17 mouse cellular contexts compared by ENCODE assay signal in genomic region chr3:116060320-116060719, GRCm38 (mm10). TPM values are rescaled to one million over a fixed set of nuclear protein-coding genes. Genes with fewer than 3 reads are reported as not detected.
A peak's percentile ranks its signal among the peaks of the same experiment; 100 is the strongest.
DNase-seq lines count a peak whose midpoint lies in the region; ATAC-seq and TF ChIP-seq lines count a peak whose summit lies in the region.
"Had no signal": no experiment of that assay in that cellular context is flagged by ENCODE, and none has a peak within 500 bp of the region (broad histone marks: within the 10 kb centered on the region; RNA-seq: fewer than 3 reads in every experiment).

No protein-coding gene starts in this region.

- no peak overlapping the region for H3K4me3 ChIP-seq in forebrain, embryonic 13.5 days
- no peak overlapping the region for H3K4me3 ChIP-seq in forebrain, embryonic 10.5 days
- no peak overlapping the region for H3K4me3 ChIP-seq in hindbrain, embryonic 12.5 days
- H3K4me3 ChIP-seq in hindbrain, postnatal 0 days (ENCODE audit: low read length): no peak overlapping the region
- H3K4me3 ChIP-seq in neural tube, embryonic 13.5 days: no peak overlapping the region
- no peak overlapping the region for H3K4me3 ChIP-seq in neural tube, embryonic 15.5 days (replicated peaks)
- H3K4me3 ChIP-seq in forebrain, embryonic 16.5 days (replicated peaks; ENCODE audit: low read length): no peak overlapping the region

- no peak for TF ChIP-seq CTCF in hindbrain, postnatal 0 days (IDR thresholded peaks at IDR 0.05; ENCODE audit: low read depth)

- no peaks in the 10 kb centered on the region for H3K27me3 ChIP-seq in forebrain, embryonic 13.5 days
- H3K27me3 ChIP-seq in forebrain, embryonic 10.5 days (ENCODE audit: poor library complexity, severe bottlenecking): no peaks in the 10 kb centered on the region
- H3K27me3 ChIP-seq in hindbrain, embryonic 12.5 days: no peaks in the 10 kb centered on the region
- H3K27me3 ChIP-seq in hindbrain, postnatal 0 days (ENCODE audit: insufficient read depth, low read length): no peaks in the 10 kb centered on the region
- no peaks in the 10 kb centered on the region for H3K27me3 ChIP-seq in neural tube, embryonic 13.5 days
- H3K27me3 ChIP-seq in neural tube, embryonic 15.5 days (replicated peaks): no peaks in the 10 kb centered on the region
- H3K27me3 ChIP-seq in forebrain, embryonic 16.5 days (replicated peaks; ENCODE audit: control insufficient read depth, insufficient read depth, low read length): no peaks in the 10 kb centered on the region

- no peaks in the 10 kb centered on the region for H3K36me3 ChIP-seq in forebrain, embryonic 13.5 days (ENCODE audit: poor library complexity, severe bottlenecking)
- no peaks in the 10 kb centered on the region for H3K36me3 ChIP-seq in forebrain, embryonic 10.5 days (replicated peaks)
- H3K36me3 ChIP-seq in hindbrain, embryonic 12.5 days: no peaks in the 10 kb centered on the region
- H3K36me3 ChIP-seq in hindbrain, postnatal 0 days (ENCODE audit: insufficient read depth, low read length): no peaks in the 10 kb centered on the region
- no peaks in the 10 kb centered on the region for H3K36me3 ChIP-seq in neural tube, embryonic 13.5 days
- H3K36me3 ChIP-seq in neural tube, embryonic 15.5 days: no peaks in the 10 kb centered on the region
- H3K36me3 ChIP-seq in forebrain, embryonic 16.5 days (ENCODE audit: control insufficient read depth, insufficient read depth): no peaks in the 10 kb centered on the region

- 40% methylated on average over 5 of the region's 5 CpGs for WGBS in forebrain, embryonic 13.5 days
- 69% methylated on average over 5 of the region's 5 CpGs for WGBS in forebrain, embryonic 10.5 days
- 59% methylated on average over 5 of the region's 5 CpGs for WGBS in hindbrain, embryonic 12.5 days
- WGBS in hindbrain, postnatal 0 days: 35% methylated on average over 5 of the region's 5 CpGs
- WGBS in neural tube, embryonic 13.5 days: 49% methylated on average over 5 of the region's 5 CpGs
- WGBS in neural tube, embryonic 15.5 days: 37% methylated on average over 5 of the region's 5 CpGs
- WGBS in forebrain, embryonic 16.5 days: 17% methylated on average over 5 of the region's 5 CpGs

- 0 out of 2 replicates have a peak, but pooled peaks have one; percentile 50 for ATAC-seq in forebrain, embryonic 13.5 days
- ATAC-seq in hindbrain, embryonic 12.5 days (ENCODE audit: low FRiP score): no peak
- no peak for ATAC-seq in hindbrain, postnatal 0 days
- no peak for ATAC-seq in neural tube, embryonic 13.5 days (ENCODE audit: low read depth)
- ATAC-seq in neural tube, embryonic 15.5 days (ENCODE audit: low FRiP score): no peak
- ATAC-seq in forebrain, embryonic 16.5 days: peak; percentile 81
- ATAC-seq in granulocyte monocyte progenitor cell, adult 5-6 weeks (replicated peaks; ENCODE audit: poor library complexity, severe bottlenecking): no peak
- ATAC-seq: intestine, postnatal 0 days had no signal

- no peaks in the 10 kb centered on the region for H3K4me1 ChIP-seq in forebrain, embryonic 13.5 days
- 0 out of 2 replicates have a peak, but pooled peaks cover 6% of the 10 kb centered on the region for H3K4me1 ChIP-seq in forebrain, embryonic 10.5 days
- no peaks in the 10 kb centered on the region for H3K4me1 ChIP-seq in hindbrain, embryonic 12.5 days
- no peaks in the 10 kb centered on the region for H3K4me1 ChIP-seq in hindbrain, postnatal 0 days (ENCODE audit: insufficient read depth, low read length)
- H3K4me1 ChIP-seq in neural tube, embryonic 13.5 days (replicated peaks): no peaks in the 10 kb centered on the region
- no peaks in the 10 kb centered on the region for H3K4me1 ChIP-seq in neural tube, embryonic 15.5 days
- peaks cover 2% of the 10 kb centered on the region; the same call in 1 of the 2 replicates for H3K4me1 ChIP-seq in forebrain, embryonic 16.5 days (replicated peaks; ENCODE audit: control insufficient read depth, insufficient read depth, low read length)

- H3K9ac ChIP-seq in forebrain, embryonic 13.5 days: no peak overlapping the region
- no peak overlapping the region for H3K9ac ChIP-seq in hindbrain, embryonic 12.5 days
- no peak overlapping the region for H3K9ac ChIP-seq in hindbrain, postnatal 0 days (replicated peaks; ENCODE audit: low read length)
- H3K9ac ChIP-seq in neural tube, embryonic 13.5 days: no peak overlapping the region
- no peak overlapping the region for H3K9ac ChIP-seq in neural tube, embryonic 15.5 days (replicated peaks)
- no peak overlapping the region for H3K9ac ChIP-seq in forebrain, embryonic 16.5 days (replicated peaks; ENCODE audit: low read depth, low read length)

- no peak overlapping the region for H3K4me2 ChIP-seq in forebrain, embryonic 13.5 days
- H3K4me2 ChIP-seq in hindbrain, embryonic 12.5 days (replicated peaks): no peak overlapping the region
- H3K4me2 ChIP-seq in hindbrain, postnatal 0 days (ENCODE audit: low read depth, low read length): no peak overlapping the region
- no peak overlapping the region for H3K4me2 ChIP-seq in neural tube, embryonic 13.5 days
- H3K4me2 ChIP-seq in neural tube, embryonic 15.5 days: no peak overlapping the region
- no peak overlapping the region for H3K4me2 ChIP-seq in forebrain, embryonic 16.5 days (ENCODE audit: low read length)
- H3K4me2 ChIP-seq: heart, embryonic 11.5 days had no signal

- H3K9me3 ChIP-seq in forebrain, embryonic 13.5 days (replicated peaks): no peaks in the 10 kb centered on the region
- no peaks in the 10 kb centered on the region for H3K9me3 ChIP-seq in forebrain, embryonic 10.5 days
- H3K9me3 ChIP-seq in hindbrain, embryonic 12.5 days (replicated peaks): no peaks in the 10 kb centered on the region
- H3K9me3 ChIP-seq in hindbrain, postnatal 0 days (ENCODE audit: low read length): no peaks in the 10 kb centered on the region
- H3K9me3 ChIP-seq in neural tube, embryonic 13.5 days: no peaks in the 10 kb centered on the region
- H3K9me3 ChIP-seq in neural tube, embryonic 15.5 days (replicated peaks): no peaks in the 10 kb centered on the region
- no peaks in the 10 kb centered on the region for H3K9me3 ChIP-seq in forebrain, embryonic 16.5 days (ENCODE audit: control insufficient read depth, low read length)

- DNase-seq in forebrain, embryonic 10.5 days (ENCODE audit: extremely low spot score, low spot score): no peak
- no peak for DNase-seq in hindbrain, postnatal 0 days (ENCODE audit: low spot score)
- DNase-seq: adrenal gland, postnatal 10 days; adrenal gland, postnatal 36 days; cerebellum, adult 11-12 months; cerebellum, adult 8-10 months; cerebellum, postnatal 10 days; gastrocnemius, postnatal 25 days; kidney, adult 2 months had no signal

- H3K27ac ChIP-seq in forebrain, embryonic 13.5 days: no peak overlapping the region
- no peak overlapping the region for H3K27ac ChIP-seq in forebrain, embryonic 10.5 days
- H3K27ac ChIP-seq in hindbrain, embryonic 12.5 days: 0 out of 2 replicates have a peak overlapping the region, but pooled peaks have one; percentile 3
- H3K27ac ChIP-seq in hindbrain, postnatal 0 days: no peak overlapping the region
- H3K27ac ChIP-seq in neural tube, embryonic 13.5 days (replicated peaks): peak overlapping the region; percentile 23; the same call in 1 of the 2 replicates
- H3K27ac ChIP-seq in neural tube, embryonic 15.5 days (replicated peaks): no peak overlapping the region
- peak overlapping the region; percentile 41; the same call in 1 of the 2 replicates for H3K27ac ChIP-seq in forebrain, embryonic 16.5 days (ENCODE audit: low read length)

RNA-seq across cellular contexts. Expression of gene Extl2, which starts 53.1 kb away (rescaled TPM):
- 19.8 and 20.7 TPM in 2 replicates for polyA plus RNA-seq in forebrain, embryonic 13.5 days (2015; fragmentation: Nextera tagmentation; extraction: Ambion mirVana)
- polyA plus RNA-seq in forebrain, embryonic 10.5 days (2016; fragmentation: Nextera tagmentation; extraction: Ambion mirVana): 20.2 and 23.3 TPM in 2 replicates
- polyA plus RNA-seq in hindbrain, embryonic 12.5 days (2016; fragmentation: Nextera tagmentation; extraction: Ambion mirVana): 27.5 and 30.9 TPM in 2 replicates
- total RNA-seq in hindbrain, postnatal 0 days (2014; rRNA removed): 41.2 and 44.0 TPM in 2 replicates
- polyA plus RNA-seq in hindbrain, postnatal 0 days (2015; fragmentation: Nextera tagmentation; extraction: Ambion mirVana): 44.8 and 47.0 TPM in 2 replicates
- polyA plus RNA-seq in neural tube, embryonic 13.5 days (2015; fragmentation: Nextera tagmentation; extraction: Ambion mirVana): 33.0 and 36.1 TPM in 2 replicates
- polyA plus RNA-seq in neural tube, embryonic 15.5 days (2015; fragmentation: Nextera tagmentation; extraction: Ambion mirVana): 39.8 and 41.6 TPM in 2 replicates
- 24.3 and 26.8 TPM in 2 replicates for polyA plus RNA-seq in forebrain, embryonic 16.5 days (2015; fragmentation: Nextera tagmentation; extraction: Ambion mirVana)
- 4.8 and 10.8 TPM in 2 replicates for total RNA-seq in granulocyte monocyte progenitor cell, adult 5-6 weeks (2014; fragmentation: Nextera tagmentation)
- total RNA-seq in granulocyte monocyte progenitor cell, adult 5-6 weeks (2017): 14.2 and 16.8 TPM in 2 replicates

RNA-seq across cellular contexts. Expression of gene Slc30a7, which starts 53.1 kb away (rescaled TPM):
- polyA plus RNA-seq in forebrain, embryonic 13.5 days (2015; fragmentation: Nextera tagmentation; extraction: Ambion mirVana): 14.5 and 17.9 TPM in 2 replicates
- 24.4 and 26.3 TPM in 2 replicates for polyA plus RNA-seq in forebrain, embryonic 10.5 days (2016; fragmentation: Nextera tagmentation; extraction: Ambion mirVana)
- polyA plus RNA-seq in hindbrain, embryonic 12.5 days (2016; fragmentation: Nextera tagmentation; extraction: Ambion mirVana): 25.5 and 26.6 TPM in 2 replicates
- total RNA-seq in hindbrain, postnatal 0 days (2014; rRNA removed): 20.4 and 21.8 TPM in 2 replicates
- 10.1 and 12.6 TPM in 2 replicates for polyA plus RNA-seq in hindbrain, postnatal 0 days (2015; fragmentation: Nextera tagmentation; extraction: Ambion mirVana)
- 15.0 and 18.9 TPM in 2 replicates for polyA plus RNA-seq in neural tube, embryonic 13.5 days (2015; fragmentation: Nextera tagmentation; extraction: Ambion mirVana)
- 14.6 and 18.7 TPM in 2 replicates for polyA plus RNA-seq in neural tube, embryonic 15.5 days (2015; fragmentation: Nextera tagmentation; extraction: Ambion mirVana)
- 19.0 and 22.4 TPM in 2 replicates for polyA plus RNA-seq in forebrain, embryonic 16.5 days (2015; fragmentation: Nextera tagmentation; extraction: Ambion mirVana)
- 28.4 and 29.7 TPM in 2 replicates for total RNA-seq in granulocyte monocyte progenitor cell, adult 5-6 weeks (2014; fragmentation: Nextera tagmentation)
- 15.9 and 77.0 TPM in 2 replicates for total RNA-seq in granulocyte monocyte progenitor cell, adult 5-6 weeks (2017)

Comparison
In these comparisons a context has a peak if more than half of its experiments do, and no peak if none do; other contexts are left out.
1. H3K27ac ChIP-seq: peak in hindbrain, embryonic 12.5 days (single experiment), neural tube, embryonic 13.5 days (single experiment) and forebrain, embryonic 16.5 days (single experiment); none in forebrain, embryonic 13.5 days (single experiment), forebrain, embryonic 10.5 days (single experiment), hindbrain, postnatal 0 days (single experiment) and neural tube, embryonic 15.5 days (single experiment).
2. ATAC-seq: peak in forebrain, embryonic 13.5 days (single experiment) and forebrain, embryonic 16.5 days (single experiment); none in hindbrain, embryonic 12.5 days (single experiment), hindbrain, postnatal 0 days (single experiment), neural tube, embryonic 13.5 days (single experiment), neural tube, embryonic 15.5 days (single experiment) and granulocyte monocyte progenitor cell, adult 5-6 weeks (single experiment).